Mouse (Mus musculus) forebrain, postnatal 0 days (tissue): ENCODE measurements around the gene Ptpn12. TPM values are rescaled to one million over a fixed set of nuclear protein-coding genes. Genes with fewer than 3 reads are reported as not detected.

ENCODE experiments used
- ATAC-seq: fragments of 200-750 bp; cut with Nextera tagmentation; 2 replicates; pipeline ENCODE4 v1.8.0; 2017; ENCODE audit warnings: mild to moderate bottlenecking, moderate library complexity
- DNase-seq: peaks from one replicate; pipeline ENCODE4 v3.0.0-alpha.2; 2015
- H3K27ac ChIP-seq: fragments of 300-500 bp; sonication (generic); 2 replicates; pipeline ENCODE4 v1.5.1; 2014; ENCODE audit warnings: low read depth, mild to moderate bottlenecking, antibody characterized with exemption, low read length, moderate library complexity, mixed read lengths
- H3K27me3 ChIP-seq: fragments of 300-500 bp; sonication (generic); 2 replicates; pipeline ENCODE4 v1.6.1; 2014; ENCODE audit warnings: mild to moderate bottlenecking, low read length, mixed read lengths; ENCODE audit not compliant: insufficient read depth
- H3K36me3 ChIP-seq: fragments of 300-500 bp; sonication (generic); 2 replicates; pipeline ENCODE4 v1.6.1; 2014; ENCODE audit warnings: mild to moderate bottlenecking, moderate library complexity; ENCODE audit not compliant: insufficient read depth
- H3K4me1 ChIP-seq: fragments of 300-500 bp; sonication (generic); 2 replicates; pipeline ENCODE4 v1.6.1; 2014; ENCODE audit warnings: antibody characterized with exemption; ENCODE audit not compliant: insufficient read depth
- H3K4me2 ChIP-seq: fragments of 300-500 bp; sonication (generic); 2 replicates; pipeline ENCODE4 v1.6.1; 2014; ENCODE audit warnings: low read depth, mild to moderate bottlenecking, moderate library complexity
- H3K4me3 ChIP-seq: fragments of 300-500 bp; sonication (generic); 2 replicates; pipeline ENCODE4 v1.5.1; 2014; ENCODE audit warnings: low read depth, low read length, mixed read lengths
- H3K9ac ChIP-seq: fragments of 300-500 bp; sonication (generic); 2 replicates; pipeline ENCODE4 v1.6.1; 2014; ENCODE audit warnings: mild to moderate bottlenecking
- H3K9me3 ChIP-seq: fragments of 300-500 bp; sonication (generic); 2 replicates; pipeline ENCODE4 v1.6.1; 2016; ENCODE audit warnings: low read length
- CTCF ChIP-seq: sonication (generic); IDR thresholded peaks from 2 replicates; pipeline ENCODE4 v1.5.1; 2016; ENCODE audit warnings: antibody characterized with exemption, control low read depth, low read depth
- WGBS: fragments of 180-500 bp; shearing (Covaris S2); extraction: QIAGEN DNeasy Blood & Tissue Kit; methylation state at CpG from one replicate; pipeline ENCODE4 v1.1.7; 2014; 5-methylcytosine and 5-hydroxymethylcytosine counted together
- polyA plus RNA-seq: library from polyadenylated mRNA; unstranded; fragments of >200 nt; fragmentation: Nextera tagmentation; extraction: Ambion mirVana; gene quantifications from 2 replicates; pipeline ENCODE4 v1.2.1, GENCODE M21; 2015
- total RNA-seq: library from RNA; depleted of rRNA; stranded (reverse); fragments of >200 nt; gene quantifications from 2 replicates; pipeline ENCODE4 v1.2.3, GENCODE M21; 2014

Ptpn12 gene
- total and polyA plus RNA-seq, 2 experiments from 2014 or later: 12.1 to 31.8 TPM

DNA sequence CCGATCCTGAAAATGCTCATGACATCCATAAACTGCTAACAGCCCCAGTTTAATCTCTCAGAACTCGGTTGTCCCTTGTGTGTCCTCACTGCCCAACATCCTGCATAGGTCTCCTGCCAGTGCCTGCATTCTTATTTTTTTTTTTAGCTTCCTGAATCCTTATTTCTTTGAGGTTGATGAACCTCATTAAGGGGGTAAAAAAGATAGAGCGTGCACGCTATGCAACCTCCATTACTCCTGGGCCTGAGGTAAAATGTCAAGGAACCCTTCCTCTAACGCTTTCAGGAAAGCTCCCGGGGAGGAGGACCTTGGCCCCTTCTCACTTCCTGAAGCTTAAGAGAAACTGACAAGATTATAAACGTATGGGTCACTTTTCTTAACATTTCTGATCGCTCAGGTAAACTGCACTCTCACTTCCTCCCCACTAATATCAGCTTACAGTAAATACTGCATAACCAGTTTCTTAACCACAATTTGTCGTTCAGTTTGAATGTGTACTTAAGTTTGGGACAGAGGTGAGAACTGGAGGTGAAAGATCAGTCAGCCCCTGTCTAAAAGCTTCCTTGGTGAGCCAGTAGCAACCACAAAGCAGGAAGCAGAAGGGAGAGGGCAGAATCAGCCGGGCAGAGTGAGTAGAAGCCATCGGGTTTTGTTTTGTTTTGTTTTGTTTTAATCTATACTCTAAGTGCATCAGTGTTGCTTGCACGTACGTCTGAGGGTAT, 100.4 kb downstream of the Ptpn12 start:
- H3K36me3 ChIP-seq: no peaks in the 10 kb centered on the region
- no peaks in the 10 kb centered on the region for H3K4me1 ChIP-seq
- TF ChIP-seq CTCF: no peak
- H3K9me3 ChIP-seq: no peaks in the 10 kb centered on the region
- 70% methylated on average over 13 of the region's 13 CpGs for WGBS
- DNase-seq (no peak), ATAC-seq (no peak)
- no peaks in the 10 kb centered on the region for H3K27me3 ChIP-seq
- H3K9ac ChIP-seq: no peak overlapping the region
- no peak overlapping the region for H3K4me2 ChIP-seq
- H3K4me3 ChIP-seq: no peak overlapping the region
- no peak overlapping the region for H3K27ac ChIP-seq

DNA sequence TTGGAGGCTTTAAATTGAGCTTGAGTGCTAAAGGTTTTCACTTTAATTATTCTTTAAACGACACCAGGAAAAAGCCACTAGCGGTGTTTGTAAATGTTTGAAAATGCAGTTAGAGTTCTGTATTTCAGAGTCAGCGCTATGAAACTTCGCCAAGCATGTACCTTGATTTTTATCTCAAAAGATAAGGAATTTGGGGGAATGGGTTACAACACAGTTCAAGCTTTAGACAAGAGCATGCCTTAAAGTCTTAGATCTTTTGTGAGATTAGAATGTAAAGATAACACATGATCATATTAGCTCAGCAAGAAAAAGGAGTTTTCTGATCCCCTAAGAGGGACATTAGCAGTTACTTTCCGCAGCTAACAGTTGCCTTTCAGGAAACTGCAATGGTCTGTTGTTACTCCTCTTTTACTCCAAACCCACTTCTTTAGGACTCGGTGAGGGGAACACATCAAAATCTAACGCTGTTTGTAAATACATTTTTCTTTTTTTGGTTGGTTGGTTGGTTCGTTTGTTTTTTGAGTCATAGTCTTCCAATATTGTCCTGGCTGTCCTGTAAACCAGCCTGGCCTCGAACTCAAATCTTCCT, 103.3 kb downstream of the Ptpn12 start:
- 23% methylated on average over 9 of the region's 9 CpGs for WGBS
- H3K27ac ChIP-seq: peak overlapping the region; percentile 98; the same call in 1 of the 2 replicates

DNA sequence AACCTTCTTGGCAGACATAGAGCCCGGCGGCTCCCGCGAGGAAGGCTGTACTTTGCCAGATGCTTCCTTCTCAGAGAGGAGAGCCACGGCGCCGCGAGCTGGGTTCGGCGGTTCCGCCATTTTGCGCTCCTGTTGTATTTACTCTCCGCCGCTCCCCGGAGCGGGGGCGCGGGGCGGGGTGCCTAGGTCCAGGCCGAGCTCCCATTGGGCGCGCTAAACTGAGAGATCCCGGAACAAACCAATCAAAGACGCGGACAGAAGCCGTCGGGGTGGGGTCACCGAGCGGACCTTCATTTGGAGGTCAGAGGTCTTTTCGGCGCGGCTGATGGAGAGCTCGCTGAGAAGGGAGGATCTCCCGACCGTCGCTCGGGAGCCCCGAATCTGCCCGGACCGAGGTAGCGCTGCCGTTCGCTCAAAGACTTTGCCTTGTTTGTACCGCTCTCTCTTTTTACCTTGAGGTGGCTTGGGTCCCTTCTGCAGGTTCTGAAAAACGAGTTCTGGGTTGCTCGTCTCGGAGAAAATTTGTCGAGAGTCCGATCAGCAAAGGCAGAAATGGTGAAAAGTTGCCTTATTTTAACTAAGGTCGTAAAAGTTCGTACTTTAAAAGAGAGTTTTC, 103.9 kb downstream of the Ptpn12 start:
- WGBS: 1% methylated on average over 51 of the region's 51 CpGs
- DNase-seq (peak; percentile 94), ATAC-seq (peak; percentile 99)
- no peaks in the 10 kb centered on the region for H3K9me3 ChIP-seq
- H3K27ac ChIP-seq: peak overlapping the region; percentile 98
- peak overlapping the region; percentile 62 for H3K4me2 ChIP-seq
- no peaks in the 10 kb centered on the region for H3K36me3 ChIP-seq
- TF ChIP-seq CTCF: no peak
- no peaks in the 10 kb centered on the region for H3K27me3 ChIP-seq
- 0 out of 2 replicates have a peak, but pooled peaks cover 8% of the 10 kb centered on the region for H3K4me1 ChIP-seq
- peak overlapping the region; percentile 99 for H3K4me3 ChIP-seq
- H3K9ac ChIP-seq: peak overlapping the region; percentile 92

More for the DNA sequence above, 103.3 kb downstream of the Ptpn12 start:
- Histone ChIP-seq H3K9ac (peak overlapping the region; percentile 92), H3K27me3 (no peaks in the 10 kb centered on the region), H3K9me3 (no peaks in the 10 kb centered on the region), H3K36me3 (no peaks in the 10 kb centered on the region), H3K4me1 (0 out of 2 replicates have a peak, but pooled peaks cover 8% of the 10 kb centered on the region), H3K4me2 (peak overlapping the region; percentile 62), H3K4me3 (peak overlapping the region; percentile 99)
- ATAC-seq (no peak), DNase-seq (no peak)
- no peak for TF ChIP-seq CTCF

DNA sequence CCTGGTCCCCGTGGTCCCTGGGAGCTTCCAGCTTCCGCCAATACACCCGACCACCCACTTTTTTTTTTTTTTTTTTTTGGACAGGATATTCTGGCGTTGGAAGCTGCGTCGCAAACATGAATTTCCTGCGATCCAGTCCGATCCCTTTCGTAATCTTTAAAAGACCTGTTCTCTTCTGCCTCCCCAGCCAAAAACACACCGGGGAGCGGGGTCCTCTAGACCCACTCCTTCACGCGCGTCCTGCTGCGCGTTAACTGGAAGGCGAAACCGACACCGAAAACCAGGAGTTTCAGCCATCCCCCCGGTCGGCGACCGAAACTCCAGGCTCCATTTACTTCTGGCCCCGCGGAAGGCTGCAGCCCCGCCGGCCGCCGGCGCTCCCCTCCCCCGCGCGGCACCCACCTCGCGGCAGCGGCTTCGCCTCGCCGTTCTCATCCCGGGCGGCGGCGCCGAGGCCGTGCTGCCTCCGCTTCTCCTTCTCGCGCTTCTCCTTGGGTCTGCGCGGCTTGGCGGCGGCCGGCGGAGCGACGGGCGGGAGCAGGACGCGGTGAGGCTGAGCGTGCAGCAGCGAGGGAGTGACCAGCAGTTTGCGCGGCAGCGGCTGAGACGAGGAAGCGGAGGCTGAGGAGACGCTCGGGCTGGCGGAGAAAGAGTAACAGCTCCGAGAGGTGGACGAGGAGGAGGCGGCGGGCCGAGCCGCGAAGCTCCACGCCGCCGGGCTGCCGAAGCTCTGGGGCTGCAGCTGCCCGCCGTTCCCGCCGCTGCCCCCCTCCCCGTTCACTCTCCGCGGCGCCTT, 104.7 kb downstream of the Ptpn12 start:
- TF ChIP-seq CTCF: no peak
- Histone ChIP-seq H3K36me3 (no peaks in the 10 kb centered on the region), H3K27ac (peak overlapping the region; percentile 98), H3K4me1 (0 out of 2 replicates have a peak, but pooled peaks cover 8% of the 10 kb centered on the region), H3K4me3 (peak overlapping the region; percentile 99), H3K9ac (peak overlapping the region; percentile 92), H3K9me3 (no peaks in the 10 kb centered on the region), H3K4me2 (peak overlapping the region; percentile 62), H3K27me3 (no peaks in the 10 kb centered on the region)
- DNase-seq: peak; percentile 56
- peak; percentile 75 for ATAC-seq
- under 1% methylated on average over 68 of the region's 88 CpGs for WGBS

DNA sequence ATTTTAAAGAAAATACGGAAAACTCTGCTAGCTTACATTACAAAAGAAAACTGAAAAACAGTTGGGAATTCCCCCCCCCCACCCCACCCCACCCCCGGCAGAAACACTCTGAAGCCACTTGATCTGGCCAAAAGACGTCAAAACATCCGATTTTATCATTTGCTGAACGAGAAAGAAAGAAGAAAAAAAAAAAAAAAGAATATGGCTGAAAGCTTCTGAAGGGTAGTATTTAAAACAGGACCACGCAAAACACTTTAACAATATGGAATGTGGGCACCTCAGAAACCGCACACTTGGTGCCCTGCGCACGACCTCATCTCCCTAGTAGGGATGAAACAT, 105.2 kb downstream of the Ptpn12 start:
- H3K9ac ChIP-seq: peak overlapping the region; percentile 92
- TF ChIP-seq CTCF: no peak
- DNase-seq: no peak
- H3K27me3 ChIP-seq: no peaks in the 10 kb centered on the region
- no peaks in the 10 kb centered on the region for H3K9me3 ChIP-seq
- no peak for ATAC-seq
- peak overlapping the region; percentile 99 for H3K4me3 ChIP-seq
- peak overlapping the region; percentile 98; the same call in 1 of the 2 replicates for H3K27ac ChIP-seq
- WGBS: under 1% methylated on average over 9 of the region's 9 CpGs
- peak overlapping the region; percentile 62 for H3K4me2 ChIP-seq
- H3K4me1 ChIP-seq: 0 out of 2 replicates have a peak, but pooled peaks cover 8% of the 10 kb centered on the region
- H3K36me3 ChIP-seq: no peaks in the 10 kb centered on the region

DNA sequence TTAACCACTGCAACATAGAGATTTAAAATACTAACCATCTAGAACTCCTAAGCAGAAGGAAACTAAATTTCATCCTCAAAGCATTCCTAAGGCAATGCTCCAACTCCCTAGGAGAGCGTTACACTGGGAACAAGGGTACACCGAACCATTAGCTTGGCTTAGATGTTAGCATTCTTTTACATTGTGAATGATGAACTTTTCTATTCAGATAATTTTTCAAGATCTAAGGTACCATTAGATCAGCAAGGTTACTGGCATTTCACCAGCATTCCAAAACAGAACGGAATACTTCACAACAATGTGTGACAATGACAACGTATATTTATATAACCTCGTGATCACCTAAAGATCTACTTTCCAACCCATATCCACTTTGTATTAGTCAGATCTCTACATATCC, 105.6 kb downstream of the Ptpn12 start:
- no peaks in the 10 kb centered on the region for H3K27me3 ChIP-seq
- no peak for TF ChIP-seq CTCF
- 5% methylated on average over 5 of the region's 5 CpGs for WGBS
- H3K4me3 ChIP-seq: peak overlapping the region; percentile 99
- H3K4me2 ChIP-seq: peak overlapping the region; percentile 62
- DNase-seq (no peak), ATAC-seq (no peak)
- H3K27ac ChIP-seq: no peak overlapping the region
- peak overlapping the region; percentile 92 for H3K9ac ChIP-seq
- H3K36me3 ChIP-seq: no peaks in the 10 kb centered on the region
- H3K4me1 ChIP-seq: 0 out of 2 replicates have a peak, but pooled peaks cover 8% of the 10 kb centered on the region
- H3K9me3 ChIP-seq: no peaks in the 10 kb centered on the region
